Mouse (Mus musculus): ENCODE data around the gene Grik3.

DNA sequence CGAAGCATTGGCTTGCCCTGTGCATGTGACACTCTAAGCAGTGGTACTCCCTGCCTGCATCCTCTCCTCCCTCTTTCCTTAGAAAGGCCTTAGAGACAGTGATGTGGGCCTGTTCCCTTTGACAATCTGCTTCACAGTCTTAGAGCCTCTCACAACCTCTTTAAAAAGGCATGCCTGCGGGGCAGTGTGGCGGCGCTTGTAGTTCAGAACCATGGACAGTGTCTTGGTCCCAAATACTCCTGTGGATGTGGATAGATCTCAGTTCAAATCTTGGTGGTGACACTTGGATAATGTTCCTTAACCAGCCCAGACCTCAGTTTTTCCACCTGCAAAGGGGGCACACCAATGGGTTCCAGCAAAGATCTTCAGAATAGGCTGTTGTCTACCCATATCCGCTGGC is 28.4 kb downstream of the Grik3 start:
- TF ChIP-seq CTCF (IDR thresholded peaks at IDR 0.05; ENCODE audit: borderline replicate concordance, insufficient read depth, low read length) = no peak
- TF ChIP-seq POLR2A (IDR thresholded peaks at IDR 0.05; ENCODE audit: low read depth, low read length) = no peak

All from embryonic fibroblast, embryonic 13.5 days (primary cell).